In genomic region chr4:140744654-140745053, GRCm38 (mm10) we compare ENCODE assay signal across 8 mouse cellular contexts. TPM values are rescaled to one million over a fixed set of nuclear protein-coding genes. Genes with fewer than 3 reads are reported as not detected.
A peak's percentile ranks its signal among the peaks of the same experiment; 100 is the strongest.
DNase-seq lines count a peak whose midpoint lies in the region; ATAC-seq and TF ChIP-seq lines count a peak whose summit lies in the region.

No protein-coding gene starts in this region.

- H3K27me3 ChIP-seq in forebrain, embryonic 10.5 days (ENCODE audit: poor library complexity, severe bottlenecking) = peaks cover 20% of the 10 kb centered on the region; the same call in 1 of the 2 replicates
- H3K27me3 ChIP-seq in forebrain, embryonic 14.5 days (replicated peaks; ENCODE audit: control insufficient read depth, insufficient read depth, low read length) = no peaks in the 10 kb centered on the region
- H3K27me3 ChIP-seq in testis, adult 2 months (ENCODE audit: control insufficient read depth, insufficient read depth, low read length) = no peaks in the 10 kb centered on the region

- no peaks in the 10 kb centered on the region for H3K9me3 ChIP-seq in forebrain, embryonic 10.5 days
- no peaks in the 10 kb centered on the region for H3K9me3 ChIP-seq in forebrain, embryonic 14.5 days (replicated peaks; ENCODE audit: control insufficient read depth, low read length)

- no peak overlapping the region for H3K27ac ChIP-seq in forebrain, embryonic 10.5 days
- no peak overlapping the region for H3K27ac ChIP-seq in forebrain, embryonic 14.5 days (ENCODE audit: low read depth, low read length)
- no peak overlapping the region for H3K27ac ChIP-seq in testis, adult 2 months (ENCODE audit: control insufficient read depth, insufficient read depth, low read depth, low read length)
- H3K27ac ChIP-seq in layer of hippocampus, adult 2 months = no peak overlapping the region

- no peak for TF ChIP-seq POLR2A in testis, adult 2 months (IDR thresholded peaks at IDR 0.05; ENCODE audit: control insufficient read depth, low read depth, low read length)

- H3K9ac ChIP-seq in forebrain, embryonic 14.5 days (ENCODE audit: low read length) = no peak overlapping the region

- DNase-seq in forebrain, embryonic 10.5 days (ENCODE audit: extremely low spot score, low spot score) = peak; percentile 35
- no peak for DNase-seq in forebrain, embryonic 14.5 days (ENCODE audit: low spot score)
- DNase-seq in testis, postnatal 14 days (ENCODE audit: low spot score) = no peak
- DNase-seq in cerebellum, postnatal 25 days = peak; percentile 54 to 78
- DNase-seq in layer of hippocampus, adult 2 months (ENCODE audit: low spot score in 2 of 2) = peak; percentile 41 to 73
- DNase-seq in thymus, postnatal 14 days = peak; percentile 84

- H3K4me2 ChIP-seq in forebrain, embryonic 14.5 days (ENCODE audit: low read length) = no peak overlapping the region

- TF ChIP-seq CTCF in testis, adult 2 months (IDR thresholded peaks at IDR 0.05; ENCODE audit: control insufficient read depth, insufficient read depth, insufficient replicate concordance, low read depth, low read length) = peak; percentile 69; the same call in 1 of the 2 replicates
- TF ChIP-seq CTCF in layer of hippocampus, adult 2 months (conservative IDR thresholded peaks at IDR 0.05) = peak; percentile 77

- peaks cover 20% of the 10 kb centered on the region for H3K4me1 ChIP-seq in forebrain, embryonic 10.5 days
- no peaks in the 10 kb centered on the region for H3K4me1 ChIP-seq in forebrain, embryonic 14.5 days (ENCODE audit: control insufficient read depth, insufficient read depth, low read length)
- peaks cover 4% of the 10 kb centered on the region for H3K4me1 ChIP-seq in testis, adult 2 months (ENCODE audit: control insufficient read depth, insufficient read depth, low read length)

- H3K36me3 ChIP-seq in forebrain, embryonic 10.5 days (replicated peaks) = no peaks in the 10 kb centered on the region
- H3K36me3 ChIP-seq in forebrain, embryonic 14.5 days (ENCODE audit: control insufficient read depth, insufficient read depth, low read length) = no peaks in the 10 kb centered on the region
- H3K36me3 ChIP-seq in testis, adult 2 months (ENCODE audit: control insufficient read depth, insufficient read depth, low read length) = no peaks in the 10 kb centered on the region

- 28% methylated on average over 3 of the region's 3 CpGs for WGBS in forebrain, embryonic 10.5 days
- 18% methylated on average over 3 of the region's 3 CpGs for WGBS in forebrain, embryonic 14.5 days

- ATAC-seq in forebrain, embryonic 14.5 days = no peak
- ATAC-seq in megakaryocyte progenitor cell, adult 5-6 weeks (replicated peaks; ENCODE audit: poor library complexity) = peak; percentile 84

- no peak overlapping the region for H3K4me3 ChIP-seq in forebrain, embryonic 10.5 days
- H3K4me3 ChIP-seq in forebrain, embryonic 14.5 days (ENCODE audit: low read depth, low read length) = no peak overlapping the region
- no peak overlapping the region for H3K4me3 ChIP-seq in testis, adult 2 months (ENCODE audit: control insufficient read depth, low read depth, low read length)
- no peak overlapping the region for H3K4me3 ChIP-seq in layer of hippocampus, adult 2 months

RNA-seq across cellular contexts. Expression of gene Padi6, which starts 2.2 kb away (rescaled TPM):
- polyA plus RNA-seq in forebrain, embryonic 10.5 days (2016; fragmentation: Nextera tagmentation; extraction: Ambion mirVana) = not detected in 2 replicates
- polyA plus RNA-seq in forebrain, embryonic 14.5 days (2014; fragmentation: Nextera tagmentation; extraction: Ambion mirVana) = not detected in 2 replicates
- polyA plus RNA-seq in testis, adult 2 months (2012; rRNA removed) = 11.0 and 11.8 TPM in 2 replicates
- not detected for total RNA-seq in layer of hippocampus, adult 2 months (2021)
- not detected in 2 replicates for total RNA-seq in megakaryocyte progenitor cell, adult 5-6 weeks (2015)
- total RNA-seq in megakaryocyte progenitor cell, adult 5-6 weeks (2017) = not detected in 2 replicates

RNA-seq across cellular contexts. Expression of gene Padi4, which starts 29.4 kb away (rescaled TPM):
- 1.4 and 1.5 TPM in 2 replicates for polyA plus RNA-seq in forebrain, embryonic 10.5 days (2016; fragmentation: Nextera tagmentation; extraction: Ambion mirVana)
- not detected in 2 replicates for polyA plus RNA-seq in forebrain, embryonic 14.5 days (2014; fragmentation: Nextera tagmentation; extraction: Ambion mirVana)
- polyA plus RNA-seq in testis, adult 2 months (2012; rRNA removed) = 0.61 and 0.87 TPM in 2 replicates
- not detected for total RNA-seq in layer of hippocampus, adult 2 months (2021)
- 4.6 and 4.9 TPM in 2 replicates for total RNA-seq in megakaryocyte progenitor cell, adult 5-6 weeks (2015)
- total RNA-seq in megakaryocyte progenitor cell, adult 5-6 weeks (2017) = 6.9 and 9.3 TPM in 2 replicates

RNA-seq across cellular contexts. Expression of gene Rcc2, which starts 44.3 kb away (rescaled TPM):
- 40.8 and 44.7 TPM in 2 replicates for polyA plus RNA-seq in forebrain, embryonic 10.5 days (2016; fragmentation: Nextera tagmentation; extraction: Ambion mirVana)
- 23.1 and 32.8 TPM in 2 replicates for polyA plus RNA-seq in forebrain, embryonic 14.5 days (2014; fragmentation: Nextera tagmentation; extraction: Ambion mirVana)
- polyA plus RNA-seq in testis, adult 2 months (2012; rRNA removed) = 30.0 and 32.1 TPM in 2 replicates
- total RNA-seq in layer of hippocampus, adult 2 months (2021) = 10 to 100 TPM; 93.0 to 93.5 TPM
- total RNA-seq in megakaryocyte progenitor cell, adult 5-6 weeks (2015) = 76.5 and 77.3 TPM in 2 replicates
- total RNA-seq in megakaryocyte progenitor cell, adult 5-6 weeks (2017) = 152 and 159 TPM in 2 replicates

Comparison
In these comparisons a context has a peak if more than half of its experiments do, and no peak if none do; other contexts are left out.
1. DNase-seq: peak in forebrain, embryonic 10.5 days (single experiment), cerebellum, postnatal 25 days (2 of 2), layer of hippocampus, adult 2 months (2 of 2) and thymus, postnatal 14 days (single experiment); none in forebrain, embryonic 14.5 days (single experiment) and testis, postnatal 14 days (single experiment).
2. RNA of gene Padi6, which starts 2.2 kb away (polyA plus RNA-seq): 11.0 to 11.8 TPM in testis, adult 2 months; not detected in forebrain, embryonic 10.5 days and not detected in forebrain, embryonic 14.5 days; every median in the first group is over 10 times any median in the second.